Mouse (Mus musculus): ENCODE measurements around the gene Vps72. TPM values are rescaled to one million over a fixed set of nuclear protein-coding genes. Genes with fewer than 3 reads are reported as not detected.

The Vps72 gene
- polyA plus RNA-seq (2021; fragmentation: Nextera tagmentation) = 42.0 and 50.9 TPM in 2 replicates
- long read RNA-seq, experiment 1, transcript Vps72-201 (6 exons, 1,456 nt) = major isoform, 38 of 48 reads
- long read RNA-seq, experiment 1, partial matches to known transcripts = 7 of 48 reads
- long read RNA-seq, experiment 1, other reads (novel, unspliced or antisense) = 3 of 48 reads
- long read RNA-seq, experiment 2, transcript Vps72-201 (6 exons, 1,456 nt) = major isoform, 115 of 127 reads
- long read RNA-seq, experiment 2, partial matches to known transcripts = 3 of 127 reads
- long read RNA-seq, experiment 2, other reads (novel, unspliced or antisense) = 9 of 127 reads

GRCm38 (mm10) chr3:95110911-95111726 is at the start of gene Vps72:
TSS of gene Vps72 (plus strand) at chr3:95111022.

GRCm38 (mm10) chr3:95106338-95107117 is 4.3 kb upstream of the Vps72 start, which contains the start of gene Pip5k1a:
TSS of gene Pip5k1a (minus strand) at chr3:95106930.

GRCm38 (mm10) chr3:95124246-95124645 is 13.4 kb downstream of the Vps72 start, which contains the start of gene Tmod4:
TSS of gene Tmod4 (plus strand) at chr3:95124476.

GRCm38 (mm10) chr3:95133680-95134101 is 22.9 kb downstream of the Vps72 start, which contains the start of the genes Scnm1 and Lysmd1:
TSS of gene Scnm1 (minus strand) at chr3:95134011.
TSS of gene Lysmd1 (plus strand) at chr3:95134088.

GRCm38 (mm10) chr3:95141952-95142616 is 31.3 kb downstream of the Vps72 start, which contains the start of gene Tnfaip8l2:
TSS of gene Tnfaip8l2 (minus strand) at chr3:95142360.

GRCm38 (mm10) chr3:95159987-95160963 is 49.5 kb downstream of the Vps72 start, which contains the start of gene Sema6c:
TSS of gene Sema6c (plus strand) at chr3:95160457.

Small RNA genes lying within 50 kb of the gene (microRNA-seq; reads per million reads assigned to microRNA genes)
- gene Mir8099-1 = not detected

Other genes starting within 250 kb of the Vps72 start
- 181 and 189 TPM in 2 replicates for gene Psmb4, start 224.1 kb upstream of the Vps72 start, polyA plus RNA-seq (2021; fragmentation: Nextera tagmentation)
- 36.6 and 38.5 TPM in 2 replicates for gene Selenbp1, start 178.0 kb upstream of the Vps72 start, polyA plus RNA-seq (2021; fragmentation: Nextera tagmentation)
- gene Rfx5, start 156.9 kb upstream of the Vps72 start, polyA plus RNA-seq (2021; fragmentation: Nextera tagmentation) = 2.5 and 2.6 TPM in 2 replicates
- gene Pi4kb, start 136.3 kb upstream of the Vps72 start, polyA plus RNA-seq (2021; fragmentation: Nextera tagmentation) = 9.2 and 10.6 TPM in 2 replicates
- 4.8 and 5.7 TPM in 2 replicates for gene Zfp687, start 95.6 kb upstream of the Vps72 start, polyA plus RNA-seq (2021; fragmentation: Nextera tagmentation)
- gene Psmd4, start 68.4 kb upstream of the Vps72 start, polyA plus RNA-seq (2021; fragmentation: Nextera tagmentation) = 232 and 236 TPM in 2 replicates
- 11.3 and 13.1 TPM in 2 replicates for gene Pip5k1a, start 4.1 kb upstream of the Vps72 start, polyA plus RNA-seq (2021; fragmentation: Nextera tagmentation)
- gene Tmod4, start 13.5 kb downstream of the Vps72 start, polyA plus RNA-seq (2021; fragmentation: Nextera tagmentation) = 0.41 and 0.44 TPM in 2 replicates
- 58.4 and 58.8 TPM in 2 replicates for gene Scnm1, start 23.0 kb downstream of the Vps72 start, polyA plus RNA-seq (2021; fragmentation: Nextera tagmentation)
- gene Lysmd1, start 23.1 kb downstream of the Vps72 start, polyA plus RNA-seq (2021; fragmentation: Nextera tagmentation) = 9.2 and 11.4 TPM in 2 replicates
- gene Tnfaip8l2, start 31.3 kb downstream of the Vps72 start, polyA plus RNA-seq (2021; fragmentation: Nextera tagmentation) = 2.6 and 3.7 TPM in 2 replicates
- 1.2 and 2.4 TPM in 2 replicates for gene Sema6c, start 49.4 kb downstream of the Vps72 start, polyA plus RNA-seq (2021; fragmentation: Nextera tagmentation)
- gene Gabpb2, start 106.9 kb downstream of the Vps72 start, polyA plus RNA-seq (2021; fragmentation: Nextera tagmentation) = 0.60 and 0.73 TPM in 2 replicates
- gene Cdc42se1, start 117.7 kb downstream of the Vps72 start, polyA plus RNA-seq (2021; fragmentation: Nextera tagmentation) = 66.2 and 87.2 TPM in 2 replicates
- 286 and 302 TPM in 2 replicates for gene Mllt11, start 121.1 kb downstream of the Vps72 start, polyA plus RNA-seq (2021; fragmentation: Nextera tagmentation)
- 0.06 and 0.23 TPM in 2 replicates for gene Gm128, start 130.6 kb downstream of the Vps72 start, polyA plus RNA-seq (2021; fragmentation: Nextera tagmentation)
- gene Bnipl, start 140.2 kb downstream of the Vps72 start, polyA plus RNA-seq (2021; fragmentation: Nextera tagmentation) = not detected in 2 replicates
- 19.7 and 19.9 TPM in 2 replicates for gene Mindy1, start 170.3 kb downstream of the Vps72 start, polyA plus RNA-seq (2021; fragmentation: Nextera tagmentation)
- 12.4 and 16.6 TPM in 2 replicates for gene Prune1, start 171.1 kb downstream of the Vps72 start, polyA plus RNA-seq (2021; fragmentation: Nextera tagmentation)
- gene Anxa9, start 196.2 kb downstream of the Vps72 start, polyA plus RNA-seq (2021; fragmentation: Nextera tagmentation) = 0.15 and 0.19 TPM in 2 replicates
- 45.4 and 46.9 TPM in 2 replicates for gene Cers2, start 203.8 kb downstream of the Vps72 start, polyA plus RNA-seq (2021; fragmentation: Nextera tagmentation)
- 7.9 and 9.7 TPM in 2 replicates for gene Setdb1, start 246.2 kb downstream of the Vps72 start, polyA plus RNA-seq (2021; fragmentation: Nextera tagmentation)